Mouse (Mus musculus) heart, adult 8-10 months (tissue): ENCODE measurements around the gene Gan. TPM values are rescaled to one million over a fixed set of nuclear protein-coding genes. Genes with fewer than 3 reads are reported as not detected.

Experiments
- DNase-seq: peaks from one replicate; pipeline ENCODE4 v3.0.0; 2022; ENCODE audit warnings: low spot score
- total RNA-seq, 4 experiments: library from RNA; stranded (reverse); gene quantifications; 2 replicates each; pipeline ENCODE4 v1.2.4; 2022

The Gan gene
- total RNA-seq, 4 experiments from 2014 or later = 4.3 to 5.2 (median 4.8) TPM

GRCm38 (mm10) chr8:117200803-117201202 lies 42.9 kb downstream of the Gan start:
- DNase-seq = no peak

GRCm38 (mm10) chr8:117201221-117202017 lies 43.5 kb downstream of the Gan start:
- DNase-seq = no peak

- no peak for DNase-seq
Measured at GRCm38 (mm10) chr8:117203085-117203484, 45.1 kb downstream of the Gan start.

- DNase-seq = no peak
Measured at GRCm38 (mm10) chr8:117205884-117206283, 47.9 kb downstream of the Gan start.

- DNase-seq = no peak
Measured at GRCm38 (mm10) chr8:117206636-117207035, 48.7 kb downstream of the Gan start.

GRCm38 (mm10) chr8:117209150-117209549 lies 51.2 kb downstream of the Gan start:
- no peak for DNase-seq

- DNase-seq = no peak
Measured at GRCm38 (mm10) chr8:117212100-117212499, 54.2 kb downstream of the Gan start.

GRCm38 (mm10) chr8:117217724-117218123 lies 59.8 kb downstream of the Gan start:
- no peak for DNase-seq

- DNase-seq = no peak
Measured at GRCm38 (mm10) chr8:117222396-117222795, 64.5 kb downstream of the Gan start.

GRCm38 (mm10) chr8:117224630-117225029 lies 66.7 kb downstream of the Gan start:
- peak; percentile 87 for DNase-seq

- DNase-seq = no peak
Measured at GRCm38 (mm10) chr8:117226306-117226705, 68.4 kb downstream of the Gan start.

- DNase-seq = no peak
Measured at GRCm38 (mm10) chr8:117227339-117227738, 69.4 kb downstream of the Gan start.

GRCm38 (mm10) chr8:117233199-117233598 lies 75.3 kb downstream of the Gan start:
- no peak for DNase-seq

- DNase-seq = no peak
Measured at GRCm38 (mm10) chr8:117236531-117236930, 78.6 kb downstream of the Gan start.

GRCm38 (mm10) chr8:117240326-117240725 lies 82.4 kb downstream of the Gan start:
- no peak for DNase-seq

- no peak for DNase-seq
Measured at GRCm38 (mm10) chr8:117240841-117241494, 83.0 kb downstream of the Gan start.

- no peak for DNase-seq
Measured at GRCm38 (mm10) chr8:117241848-117242247, 83.9 kb downstream of the Gan start.

GRCm38 (mm10) chr8:117242286-117242685 lies 84.4 kb downstream of the Gan start:
- DNase-seq = no peak

GRCm38 (mm10) chr8:117244601-117245000 lies 86.7 kb downstream of the Gan start:
- no peak for DNase-seq

- no peak for DNase-seq
Measured at GRCm38 (mm10) chr8:117248341-117248740, 90.4 kb downstream of the Gan start.

- DNase-seq = no peak
Measured at GRCm38 (mm10) chr8:117251086-117251681, 93.2 kb downstream of the Gan start.

- DNase-seq = no peak
Measured at GRCm38 (mm10) chr8:117252650-117253049, 94.7 kb downstream of the Gan start.
